Mouse (Mus musculus) E14TG2a.4 (cell line): ENCODE results near the gene Tfap2b.

Experiments used
- CTCF ChIP-seq: conservative IDR thresholded peaks from 2 replicates; pipeline ENCODE4 v1.5.1; 2014; ENCODE audit warnings: low read length
- NANOG ChIP-seq: IDR thresholded peaks from 2 replicates; pipeline ENCODE4 v1.6.1; 2014; ENCODE audit warnings: borderline replicate concordance, low read length, mixed read lengths
- POU5F1 ChIP-seq: IDR thresholded peaks from 2 replicates; pipeline ENCODE4 v1.6.1; 2014; ENCODE audit warnings: low read length, borderline replicate concordance

DNA sequence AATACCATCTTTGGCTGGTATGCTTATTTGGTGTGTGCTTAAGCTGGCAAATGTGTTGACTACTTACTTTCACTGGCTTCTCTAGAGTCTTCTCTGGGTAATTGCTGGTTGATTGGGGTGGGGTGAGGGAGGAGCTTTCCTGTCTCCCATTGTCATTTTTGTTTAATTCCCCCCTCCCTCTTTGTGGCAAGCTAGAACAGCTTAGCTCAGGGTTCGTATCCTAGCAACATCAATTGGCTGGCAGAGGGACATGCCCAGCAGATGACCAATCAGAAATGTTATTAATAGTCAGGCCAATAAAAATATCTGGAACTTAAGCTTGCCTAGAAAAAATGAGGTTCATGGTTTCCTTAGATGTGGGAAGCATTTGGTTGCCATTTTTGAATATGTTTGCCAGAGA lies 11.8 kb downstream of the Tfap2b start:
- TF ChIP-seq CTCF (no peak), NANOG (no peak), POU5F1 (no peak)
